In genomic region chr2:76674725-76675427, GRCm38 (mm10) we compare ENCODE assay signal across 8 mouse cellular contexts. TPM values are rescaled to one million over a fixed set of nuclear protein-coding genes. Genes with fewer than 3 reads are reported as not detected.
DNase-seq lines count a peak whose midpoint lies in the region; ATAC-seq lines count a peak whose summit lies in the region.

TSS of gene Plekha3 (plus strand) at chr2:76675281.

- H3K9ac ChIP-seq in forebrain, embryonic 11.5 days (ENCODE audit: low read length): peak within 1 kb of the TSS; percentile 83
- peak within 1 kb of the TSS; percentile 87 for H3K9ac ChIP-seq in heart, embryonic 15.5 days
- peak within 1 kb of the TSS; percentile 84 for H3K9ac ChIP-seq in liver, embryonic 13.5 days
- peak within 1 kb of the TSS; percentile 76 for H3K9ac ChIP-seq in stomach, embryonic 14.5 days (replicated peaks; ENCODE audit: low read depth, low read length)

- H3K36me3 ChIP-seq in forebrain, embryonic 11.5 days (ENCODE audit: control insufficient read depth, insufficient read depth, low read length): no peaks in the 10 kb centered on the region
- no peaks in the 10 kb centered on the region for H3K36me3 ChIP-seq in heart, embryonic 15.5 days
- peaks cover 7% of the 10 kb centered on the region for H3K36me3 ChIP-seq in liver, embryonic 13.5 days
- H3K36me3 ChIP-seq in stomach, embryonic 14.5 days (ENCODE audit: control insufficient read depth, insufficient read depth, low read length): no peaks in the 10 kb centered on the region

- H3K27me3 ChIP-seq in forebrain, embryonic 11.5 days (ENCODE audit: control insufficient read depth, insufficient read depth, low read length): no peaks in the 10 kb centered on the region
- H3K27me3 ChIP-seq in heart, embryonic 15.5 days: no peaks in the 10 kb centered on the region
- H3K27me3 ChIP-seq in liver, embryonic 13.5 days: no peaks in the 10 kb centered on the region
- H3K27me3 ChIP-seq in stomach, embryonic 14.5 days (ENCODE audit: control insufficient read depth, insufficient read depth, low read length): no peaks in the 10 kb centered on the region

- H3K4me3 ChIP-seq in brown adipose tissue, adult 24 weeks (ENCODE audit: insufficient read depth, low read depth, low read length): peak within 1 kb of the TSS; percentile 71
- peak within 1 kb of the TSS; percentile 85 for H3K4me3 ChIP-seq in forebrain, embryonic 11.5 days (ENCODE audit: low read depth, low read length)
- H3K4me3 ChIP-seq in heart, embryonic 15.5 days: peak within 1 kb of the TSS; percentile 93
- peak within 1 kb of the TSS; percentile 85 for H3K4me3 ChIP-seq in liver, embryonic 13.5 days (replicated peaks)
- peak within 1 kb of the TSS; percentile 85 for H3K4me3 ChIP-seq in stomach, embryonic 14.5 days (ENCODE audit: low read depth, low read length)

- peak; percentile 62 for ATAC-seq in CD4-positive, CD25-positive, alpha-beta regulatory T cell, adult 4 months
- ATAC-seq in forebrain, embryonic 11.5 days (replicated peaks; ENCODE audit: low FRiP score): peak; percentile 73
- peak; percentile 80 for ATAC-seq in heart, embryonic 15.5 days (replicated peaks; ENCODE audit: insufficient number of reproducible peaks, insufficient read depth, low FRiP score, low read depth)
- peak; percentile 67 for ATAC-seq in liver, embryonic 13.5 days (ENCODE audit: low read depth)
- peak; percentile 75 for ATAC-seq in stomach, embryonic 14.5 days (ENCODE audit: insufficient number of reproducible peaks, insufficient read depth, low FRiP score, low read depth)

- no peaks in the 10 kb centered on the region for H3K9me3 ChIP-seq in forebrain, embryonic 11.5 days (ENCODE audit: control insufficient read depth, low read length)
- H3K9me3 ChIP-seq in heart, embryonic 15.5 days (replicated peaks): no peaks in the 10 kb centered on the region
- no peaks in the 10 kb centered on the region for H3K9me3 ChIP-seq in liver, embryonic 13.5 days (replicated peaks)
- no peaks in the 10 kb centered on the region for H3K9me3 ChIP-seq in stomach, embryonic 14.5 days (ENCODE audit: control insufficient read depth, low read depth, low read length)

- peaks cover 10% of the 10 kb centered on the region for H3K4me1 ChIP-seq in brown adipose tissue, adult 24 weeks (ENCODE audit: control insufficient read depth, insufficient read depth, insufficient read length, low read length)
- H3K4me1 ChIP-seq in forebrain, embryonic 11.5 days (replicated peaks; ENCODE audit: control insufficient read depth, insufficient read depth, low read length): peaks cover 10% of the 10 kb centered on the region; the same call in 1 of the 2 replicates
- H3K4me1 ChIP-seq in heart, embryonic 15.5 days (replicated peaks): peaks cover 31% of the 10 kb centered on the region
- H3K4me1 ChIP-seq in liver, embryonic 13.5 days (replicated peaks): peaks cover 45% of the 10 kb centered on the region
- H3K4me1 ChIP-seq in stomach, embryonic 14.5 days (ENCODE audit: control insufficient read depth, insufficient read depth, low read length): peaks cover 10% of the 10 kb centered on the region

- 4% methylated on average over 51 of the region's 52 CpGs for WGBS in forebrain, embryonic 11.5 days
- WGBS in heart, embryonic 15.5 days: 4% methylated on average over 46 of the region's 52 CpGs
- WGBS in liver, embryonic 13.5 days (ENCODE audit: insufficient replicate concordance): 3% methylated on average over 43 of the region's 52 CpGs
- 4% methylated on average over 47 of the region's 52 CpGs for WGBS in stomach, embryonic 14.5 days

- DNase-seq in forebrain, embryonic 11.5 days (ENCODE audit: low spot score): peak; percentile 89
- DNase-seq in kidney, postnatal 25 days: peak; percentile 86 to 93
- peak; percentile 51 for DNase-seq in liver, embryonic 13.5 days
- DNase-seq in natural killer cell, adult 2 months (ENCODE audit: low spot score in 2 of 2): peak; percentile 64 to 73

- peak within 1 kb of the TSS; percentile 59 for H3K4me2 ChIP-seq in forebrain, embryonic 11.5 days (ENCODE audit: low read depth, low read length, severe bottlenecking)
- H3K4me2 ChIP-seq in heart, embryonic 15.5 days: peak within 1 kb of the TSS; percentile 83
- H3K4me2 ChIP-seq in liver, embryonic 13.5 days: peak within 1 kb of the TSS; percentile 80
- H3K4me2 ChIP-seq in stomach, embryonic 14.5 days (replicated peaks; ENCODE audit: low read depth, low read length): peak within 1 kb of the TSS; percentile 66

- H3K27ac ChIP-seq in brown adipose tissue, adult 24 weeks (replicated peaks; ENCODE audit: low read depth, low read length): peak within 1 kb of the TSS; percentile 82
- peak within 1 kb of the TSS; percentile 28 for H3K27ac ChIP-seq in forebrain, embryonic 11.5 days (ENCODE audit: low read depth, low read length)
- peak within 1 kb of the TSS; percentile 78 for H3K27ac ChIP-seq in heart, embryonic 15.5 days
- peak within 1 kb of the TSS; percentile 65 for H3K27ac ChIP-seq in liver, embryonic 13.5 days
- H3K27ac ChIP-seq in stomach, embryonic 14.5 days (ENCODE audit: low read length): peak within 1 kb of the TSS; percentile 80

RNA-seq across cellular contexts. Expression of gene Plekha3, which starts in this region (rescaled TPM):
- 10 to 100 TPM; 10.7 to 13.1 TPM for polyA plus RNA-seq in CD4-positive, CD25-positive, alpha-beta regulatory T cell, adult 4 months (2017; shearing (Covaris generic))
- 20.2 and 24.4 TPM in 2 replicates for polyA plus RNA-seq in brown adipose tissue, adult 24 weeks (2012; ENCODE audit: insufficient read depth, insufficient read length, missing spikeins)
- polyA plus RNA-seq in forebrain, embryonic 11.5 days (2014; fragmentation: Nextera tagmentation; extraction: Ambion mirVana): 14.5 and 15.3 TPM in 2 replicates
- polyA plus RNA-seq in heart, embryonic 15.5 days (2015; fragmentation: Nextera tagmentation; extraction: Ambion mirVana): 8.7 and 9.2 TPM in 2 replicates
- 3.8 and 4.2 TPM in 2 replicates for polyA plus RNA-seq in liver, embryonic 13.5 days (2015; fragmentation: Nextera tagmentation; extraction: Ambion mirVana)
- polyA plus RNA-seq in stomach, embryonic 14.5 days (2014; fragmentation: Nextera tagmentation; extraction: Ambion mirVana): 6.5 and 6.8 TPM in 2 replicates

Comparison
In these comparisons a context has a peak if more than half of its experiments do, and no peak if none do; other contexts are left out.
1. Peak in every context shown above with its lines: DNase-seq, ATAC-seq, H3K4me3 ChIP-seq and H3K27ac ChIP-seq.
2. H3K27ac ChIP-seq: peak in every context shown above with its lines; median percentile 82 in brown adipose tissue, adult 24 weeks; 80 in stomach, embryonic 14.5 days; 78 in heart, embryonic 15.5 days; 65 in liver, embryonic 13.5 days; 28 in forebrain, embryonic 11.5 days.